ENCODE assay signal across 8 mouse cellular contexts in genomic region chr17:73572440-73572839, GRCm38 (mm10).
DNase-seq lines count a peak whose midpoint lies in the region; ATAC-seq lines count a peak whose summit lies in the region.

No protein-coding gene starts in this region.

- intact Hi-C loops in left cerebral cortex, postnatal 4 days (cut with DNase I), result no loop called here

- no peak overlapping the region for H3K9ac ChIP-seq in midbrain, embryonic 16.5 days (ENCODE audit: low read depth, low read length)
- no peak overlapping the region for H3K9ac ChIP-seq in midbrain, embryonic 14.5 days (replicated peaks; ENCODE audit: low read length)

- H3K27ac ChIP-seq in midbrain, embryonic 16.5 days (ENCODE audit: low read length), result peak overlapping the region; percentile 50; the same call in 1 of the 2 replicates
- no peak overlapping the region for H3K27ac ChIP-seq in midbrain, embryonic 14.5 days (replicated peaks; ENCODE audit: low read depth, low read length)

- H3K36me3 ChIP-seq in midbrain, embryonic 16.5 days (ENCODE audit: control insufficient read depth, insufficient read depth, low read length), result no peaks in the 10 kb centered on the region
- no peaks in the 10 kb centered on the region for H3K36me3 ChIP-seq in midbrain, embryonic 14.5 days (ENCODE audit: control insufficient read depth, insufficient read depth, low read length)

- H3K27me3 ChIP-seq in midbrain, embryonic 16.5 days (ENCODE audit: control insufficient read depth, insufficient read depth, low read depth, low read length), result no peaks in the 10 kb centered on the region
- no peaks in the 10 kb centered on the region for H3K27me3 ChIP-seq in midbrain, embryonic 14.5 days (ENCODE audit: control insufficient read depth, insufficient read depth, low read length)

- ATAC-seq in midbrain, embryonic 16.5 days, result no peak
- no peak for ATAC-seq in midbrain, embryonic 14.5 days (ENCODE audit: low FRiP score, low TSS enrichment)
- ATAC-seq in erythroid progenitor cell, adult 5-6 weeks (replicated peaks; ENCODE audit: low FRiP score, poor library complexity, severe bottlenecking), result no peak

- DNase-seq in midbrain, embryonic 14.5 days, result no peak
- peak; percentile 14 for DNase-seq in WW6 (ENCODE audit: low read depth, low spot score)
- DNase-seq in cerebellum, postnatal 10 days, result peak; percentile 65 to 68
- peak; percentile 71 for DNase-seq in induced T-regulatory cell, adult 2 months (ENCODE audit: low read depth)
- peak; percentile 32 for DNase-seq in left cerebral cortex, postnatal 4 days
- DNase-seq in spleen, adult 12 weeks (ENCODE audit: low spot score), result peak; percentile 9

- no peak overlapping the region for H3K4me3 ChIP-seq in midbrain, embryonic 16.5 days (ENCODE audit: low read depth, low read length)
- no peak overlapping the region for H3K4me3 ChIP-seq in midbrain, embryonic 14.5 days (replicated peaks; ENCODE audit: low read depth, low read length)

- no peak overlapping the region for H3K4me2 ChIP-seq in midbrain, embryonic 16.5 days (ENCODE audit: low read length)
- H3K4me2 ChIP-seq in midbrain, embryonic 14.5 days (ENCODE audit: low read length), result no peak overlapping the region

- 81% methylated on average over 5 of the region's 5 CpGs for WGBS in midbrain, embryonic 16.5 days
- WGBS in midbrain, embryonic 14.5 days, result 85% methylated on average over 5 of the region's 5 CpGs

- no peaks in the 10 kb centered on the region for H3K9me3 ChIP-seq in midbrain, embryonic 16.5 days (replicated peaks; ENCODE audit: control insufficient read depth, low read length, poor library complexity, severe bottlenecking)
- no peaks in the 10 kb centered on the region for H3K9me3 ChIP-seq in midbrain, embryonic 14.5 days (ENCODE audit: control insufficient read depth, low read length)

- peaks cover 15% of the 10 kb centered on the region; the same call in 1 of the 2 replicates for H3K4me1 ChIP-seq in midbrain, embryonic 16.5 days (ENCODE audit: control insufficient read depth, insufficient read depth, low read length)
- H3K4me1 ChIP-seq in midbrain, embryonic 14.5 days (ENCODE audit: control insufficient read depth, insufficient read depth, low read length), result no peaks in the 10 kb centered on the region
